Mouse (Mus musculus) brain, embryonic 14.5 days (tissue): ENCODE results near the gene Hace1. TPM values are rescaled to one million over a fixed set of nuclear protein-coding genes. Genes with fewer than 3 reads are reported as not detected.

Source experiments
- DNase-seq: peaks from one replicate; pipeline ENCODE4 v3.0.0-alpha.2; 2011; ENCODE audit warnings: low read depth
- CTCF ChIP-seq: fragments of 200-500 bp; IDR thresholded peaks from 2 replicates; pipeline ENCODE4 v1.5.1; 2012; ENCODE audit warnings: inconsistent platforms, mild to moderate bottlenecking, moderate library complexity, borderline replicate concordance; ENCODE audit not compliant: insufficient read depth, insufficient read length; ENCODE audit errors: extremely low read depth
- POLR2A ChIP-seq: fragments of 200-500 bp; IDR thresholded peaks from 2 replicates; pipeline ENCODE4 v1.6.1; 2012; ENCODE audit warnings: mild to moderate bottlenecking, inconsistent platforms, borderline replicate concordance; ENCODE audit not compliant: poor library complexity, insufficient read depth, insufficient read length, severe bottlenecking; ENCODE audit errors: extremely low read depth
- polyA plus RNA-seq: library from polyadenylated mRNA; depleted of rRNA; stranded (reverse); fragments of >200 nt; gene quantifications from 2 replicates; pipeline ENCODE4 v1.2.3, GENCODE M21; 2012; rRNA removed

Hace1 gene
- polyA plus RNA-seq, 1 experiment, result 26.5 TPM

- TF ChIP-seq POLR2A (no peak), CTCF (no peak)
Observed at GRCm38 (mm10) chr10:45632641-45633040, 55.0 kb downstream of the Hace1 start.

GRCm38 (mm10) chr10:45635201-45635600 is 57.6 kb downstream of the Hace1 start:
- TF ChIP-seq POLR2A (no peak), CTCF (no peak)
- no peak for DNase-seq

More at GRCm38 (mm10) chr10:45632641-45633040, 55.0 kb downstream of the Hace1 start:
- DNase-seq, result no peak

- no peak for DNase-seq
- TF ChIP-seq POLR2A, result no peak
- no peak for TF ChIP-seq CTCF
Observed at GRCm38 (mm10) chr10:45639762-45640161, 62.1 kb downstream of the Hace1 start.

DNA sequence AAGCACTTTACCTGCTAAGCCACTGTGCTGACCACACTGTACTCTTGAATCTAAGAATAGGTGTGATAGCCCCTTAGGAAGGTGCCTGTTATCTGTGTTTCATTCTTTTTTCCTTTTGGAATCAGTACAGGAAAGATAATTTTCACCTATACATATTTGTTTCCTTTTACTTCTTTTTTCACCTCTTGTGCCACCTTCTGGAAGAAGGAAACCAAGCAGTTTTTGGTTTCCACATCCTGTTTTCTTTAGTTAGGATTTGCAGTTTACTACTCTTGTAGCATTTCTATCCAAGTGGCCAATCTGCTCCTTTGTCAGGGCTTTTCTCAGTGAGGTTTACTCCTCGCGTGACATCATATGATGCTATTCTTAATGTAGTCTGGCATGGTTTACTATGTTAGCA is 76.4 kb downstream of the Hace1 start:
- TF ChIP-seq CTCF (no peak), POLR2A (no peak)
- no peak for DNase-seq

GRCm38 (mm10) chr10:45662015-45662414 is 84.4 kb downstream of the Hace1 start:
- DNase-seq, result no peak

DNA sequence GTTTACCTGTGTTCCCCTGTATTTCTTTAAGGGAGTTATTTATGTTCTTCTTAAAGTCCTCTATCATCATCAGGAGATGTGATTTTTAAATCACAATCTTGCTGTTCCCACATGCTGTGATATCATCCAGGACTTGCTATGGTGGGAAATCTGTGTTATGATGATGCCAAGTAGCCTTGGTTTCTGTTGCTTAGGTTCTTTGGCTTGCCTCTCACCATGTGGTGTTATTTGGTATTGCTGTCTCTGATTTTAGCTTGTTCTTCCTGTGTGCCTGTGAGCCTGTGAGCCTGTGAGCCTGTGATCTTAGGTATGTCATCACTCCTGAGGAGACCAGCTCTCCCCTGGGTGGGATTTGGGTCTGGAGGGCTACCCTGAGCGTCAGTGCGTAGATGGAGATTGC is 90.6 kb downstream of the Hace1 start:
- no peak for DNase-seq
- TF ChIP-seq CTCF (peak; percentile 1; the same call in 1 of the 2 replicates), POLR2A (no peak)

More at GRCm38 (mm10) chr10:45662015-45662414, 84.4 kb downstream of the Hace1 start:
- TF ChIP-seq CTCF (no peak), POLR2A (no peak)

DNA sequence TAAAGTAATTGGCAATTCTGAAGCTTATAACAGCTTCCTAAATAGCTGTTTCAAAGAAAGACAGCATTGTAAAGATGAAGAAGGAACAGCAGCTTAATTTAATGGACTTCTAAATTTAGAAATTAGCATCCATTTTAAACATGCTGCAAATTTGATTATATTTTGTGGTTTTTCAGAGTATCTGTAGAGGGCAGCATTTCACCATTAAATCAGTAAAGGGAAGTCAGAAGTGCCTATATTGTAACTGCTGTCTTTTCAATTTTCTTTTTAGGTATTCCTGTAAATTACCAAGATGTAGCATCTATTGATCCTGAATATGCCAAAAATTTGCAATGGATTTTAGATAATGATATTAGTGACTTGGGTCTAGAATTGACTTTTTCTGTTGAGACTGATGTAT is 99.2 kb downstream of the Hace1 start:
- DNase-seq, result peak; percentile 66
- TF ChIP-seq POLR2A (no peak), CTCF (no peak)

DNA sequence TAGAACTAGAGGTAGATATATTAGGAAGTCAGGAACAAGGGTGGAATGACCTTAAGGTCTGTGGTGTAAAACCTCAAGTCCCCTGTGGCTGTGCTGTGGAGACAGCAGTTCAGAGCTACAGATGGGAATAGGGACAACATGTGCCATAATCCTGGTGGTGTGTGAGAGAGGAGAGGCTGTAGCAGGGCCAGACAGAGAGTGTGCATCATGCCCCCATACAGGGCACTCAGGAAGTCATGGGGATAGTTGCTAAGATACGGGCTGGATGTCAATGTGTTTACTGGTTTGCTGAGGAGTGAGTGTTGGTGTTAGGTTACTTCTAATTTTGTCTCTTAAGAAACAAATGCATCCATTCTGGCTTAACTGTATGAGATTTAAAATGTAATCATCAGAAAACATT is 108.6 kb downstream of the Hace1 start:
- no peak for DNase-seq
- TF ChIP-seq CTCF (no peak), POLR2A (no peak)

DNA sequence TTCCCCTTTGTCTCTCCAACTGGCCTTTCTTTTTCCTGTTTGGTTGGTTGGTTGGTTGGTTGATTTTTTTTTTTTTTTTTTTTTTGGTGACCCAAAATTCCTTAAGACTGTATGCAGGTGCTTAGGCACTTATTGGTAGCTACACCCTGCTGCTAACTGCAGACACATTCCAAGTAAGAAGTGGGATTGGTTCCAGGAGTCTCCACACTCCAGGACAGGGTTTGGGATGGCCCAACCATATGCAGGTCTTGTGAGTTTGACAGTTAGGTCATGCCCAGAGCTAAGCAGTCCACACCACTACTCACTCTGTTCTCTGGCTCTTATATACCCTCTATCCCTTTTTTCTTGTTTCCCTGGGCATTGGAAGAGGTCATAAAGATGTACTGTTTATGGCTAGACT is 117.3 kb downstream of the Hace1 start:
- TF ChIP-seq CTCF, result no peak
- TF ChIP-seq POLR2A, result no peak
- no peak for DNase-seq

DNA sequence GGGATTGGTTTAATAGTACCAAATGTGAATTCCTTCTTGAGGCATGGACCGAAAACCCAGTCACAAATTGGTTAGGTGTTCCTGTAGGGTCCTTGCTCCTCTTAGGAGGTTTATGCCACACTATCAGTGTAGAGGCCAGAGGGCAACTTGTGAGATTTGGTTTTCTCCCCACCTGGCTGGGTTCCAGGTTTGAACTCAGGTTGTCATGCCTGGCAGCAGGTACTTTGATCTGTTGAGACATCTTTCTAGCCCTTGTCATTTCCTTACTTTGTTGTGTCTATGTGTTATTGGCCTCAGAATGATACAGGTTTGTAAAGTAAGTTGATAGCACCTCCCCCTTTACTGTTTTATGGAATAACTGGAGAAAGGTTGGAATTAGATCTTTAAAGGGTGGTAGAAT is 117.9 kb downstream of the Hace1 start:
- TF ChIP-seq POLR2A, result no peak
- no peak for TF ChIP-seq CTCF
- DNase-seq, result no peak

DNA sequence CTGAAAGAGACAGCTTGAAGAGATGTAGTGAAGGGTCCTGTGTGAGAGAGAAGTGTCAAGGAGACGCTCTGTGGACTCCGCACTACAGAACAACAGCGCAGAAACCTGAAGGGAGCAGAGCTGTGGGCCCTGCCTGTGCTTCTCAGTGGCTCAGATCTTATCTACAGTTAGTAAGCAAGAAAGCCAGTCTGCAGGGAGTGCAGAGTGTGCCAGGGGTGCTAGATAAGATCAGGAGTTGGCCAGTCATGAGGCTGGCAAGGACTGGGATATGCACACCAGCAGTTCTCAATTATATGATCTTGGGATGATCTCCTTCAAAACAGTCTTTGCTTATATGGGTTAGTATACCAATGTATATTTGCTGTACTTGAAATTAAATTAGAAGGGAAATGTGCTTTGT is 121.3 kb downstream of the Hace1 start:
- DNase-seq, result peak; percentile 9

DNA sequence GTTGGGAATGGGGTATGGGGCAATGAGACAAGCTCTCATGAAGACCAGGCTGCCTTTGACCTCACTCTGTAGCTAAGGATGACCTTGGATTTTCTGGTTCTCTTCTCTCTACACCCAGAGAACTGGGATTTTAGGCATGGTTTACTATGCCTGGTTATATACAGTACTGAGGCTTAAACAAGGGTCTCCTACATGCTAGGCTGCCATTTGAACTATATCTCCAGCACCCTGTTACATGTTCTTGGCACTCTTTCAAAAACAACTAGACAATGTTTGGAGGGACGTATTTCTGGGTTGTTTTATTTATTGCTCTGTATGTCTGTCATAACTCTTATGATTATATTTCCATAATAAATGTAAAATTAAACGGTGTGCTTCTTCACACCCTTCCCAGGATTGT is 129.2 kb downstream of the Hace1 start:
- DNase-seq, result no peak
- TF ChIP-seq CTCF (no peak), POLR2A (no peak)

More for the DNA sequence above, 121.3 kb downstream of the Hace1 start:
- TF ChIP-seq CTCF (no peak), POLR2A (no peak)

- peak; percentile 5 for DNase-seq
- no peak for TF ChIP-seq CTCF
- TF ChIP-seq POLR2A, result no peak
Observed at GRCm38 (mm10) chr10:45710848-45711247, 133.2 kb downstream of the Hace1 start.

- TF ChIP-seq POLR2A, result no peak
- TF ChIP-seq CTCF, result no peak
- peak; percentile 59 for DNase-seq
Observed at GRCm38 (mm10) chr10:45711348-45711747, 133.7 kb downstream of the Hace1 start.

Other genes starting within 250 kb of the Hace1 start
- 1.6 and 2.6 TPM in 2 replicates for gene Bves, start 242.1 kb upstream of the Hace1 start, polyA plus RNA-seq
- gene Lin28b, start 91.4 kb upstream of the Hace1 start, polyA plus RNA-seq, result 13.4 and 15.1 TPM in 2 replicates